Mouse (Mus musculus) G1E (cell line): Measurements from ENCODE around the gene Dido1. TPM values are rescaled to one million over a fixed set of nuclear protein-coding genes. Genes with fewer than 3 reads are reported as not detected.

Experiments
- ATAC-seq: 2 replicates; pipeline ENCODE4 v1.8.0; 2016; ENCODE audit warnings: mild to moderate bottlenecking; ENCODE audit not compliant: insufficient number of reproducible peaks, poor library complexity, low FRiP score, severe bottlenecking; ENCODE audit errors: extremely low read depth
- DNase-seq: peaks from one replicate; pipeline ENCODE4 v3.0.0; 2012; ENCODE audit warnings: low spot score
- H3K27me3 ChIP-seq: 2 replicates; pipeline ENCODE4 v1.6.1; 2012; ENCODE audit warnings: mild to moderate bottlenecking, low read length, inconsistent platforms; ENCODE audit not compliant: insufficient read depth
- H3K36me3 ChIP-seq: replicated peaks from 2 replicates; pipeline ENCODE3; 2012; ENCODE audit warnings: mild to moderate bottlenecking, inconsistent platforms
- H3K4me1 ChIP-seq: 2 replicates; pipeline ENCODE4 v1.6.1; 2012; ENCODE audit warnings: low read depth, low read length, inconsistent platforms, mixed read lengths; ENCODE audit not compliant: insufficient read depth
- H3K4me3 ChIP-seq: 2 replicates; pipeline ENCODE4 v1.5.1; 2012; ENCODE audit warnings: low read depth, mild to moderate bottlenecking, inconsistent platforms, low read length, moderate library complexity, mixed read lengths
- H3K9me3 ChIP-seq: replicated peaks from 2 replicates; pipeline ENCODE4 v1.6.1; 2012; ENCODE audit warnings: inconsistent platforms
- CTCF ChIP-seq: IDR thresholded peaks from 2 replicates; pipeline ENCODE4 v1.5.1; 2012; ENCODE audit warnings: low read depth, low read length, inconsistent platforms, mixed read lengths
- GATA1 ChIP-seq: IDR thresholded peaks from 2 replicates; pipeline ENCODE4 v1.6.1; 2012; ENCODE audit warnings: borderline replicate concordance, low read length, inconsistent platforms, mixed read lengths
- GATA2 ChIP-seq: IDR thresholded peaks from 2 replicates; pipeline ENCODE4 v1.6.1; 2012; ENCODE audit warnings: low read depth, low read length, inconsistent platforms, borderline replicate concordance
- POLR2AphosphoS5 ChIP-seq: IDR thresholded peaks from 2 replicates; pipeline ENCODE4 v1.6.1; 2012; ENCODE audit warnings: low read depth, low read length, inconsistent platforms; ENCODE audit not compliant: insufficient replicate concordance
- TAL1 ChIP-seq: conservative IDR thresholded peaks from 2 replicates; pipeline ENCODE4 v1.6.1; 2012; ENCODE audit warnings: low read depth, low read length, inconsistent platforms, mixed read lengths
- polyA plus RNA-seq: library from polyadenylated mRNA; stranded (reverse); fragments of >175 nt; gene quantifications from 2 replicates; pipeline ENCODE4 v1.2.3, GENCODE M21; 2012
- total RNA-seq, 2 experiments: library from RNA; stranded (forward) in 1 of 2; stranded (reverse) in 1 of 2; fragments of 200-1000 nt in 1 of 2; fragments of >200 nt in 1 of 2; fragmentation: Nextera tagmentation in 1 of 2; gene quantifications; 2 replicates each; pipeline ENCODE4 v1.2.3; 2014 to 2017

The Dido1 gene
- total and polyA plus RNA-seq, 3 experiments, result 21.4 to 62.3 (median 57.3) TPM

DNA sequence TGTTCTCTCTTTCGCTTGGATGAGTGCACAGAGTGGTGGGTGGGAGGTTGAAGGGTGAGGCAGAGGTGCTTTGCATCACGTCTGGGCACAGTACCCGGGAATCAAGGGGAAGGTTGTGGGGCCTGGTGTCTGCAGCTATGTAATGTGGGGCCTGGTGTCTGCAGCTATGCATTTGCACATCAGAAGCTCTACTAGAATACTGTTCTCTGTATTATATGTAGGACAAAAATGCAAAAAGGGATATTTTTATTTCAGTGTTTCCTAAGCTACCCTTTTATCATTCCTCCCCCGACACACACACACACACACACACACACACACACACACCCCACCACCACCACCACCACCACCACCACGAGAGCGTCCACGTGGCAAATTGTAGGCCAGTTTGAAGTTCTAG is 25.4 kb upstream of the Dido1 start:
- ATAC-seq (no peak), DNase-seq (no peak)
- peaks cover 74% of the 10 kb centered on the region for H3K27me3 ChIP-seq
- no peaks in the 10 kb centered on the region for H3K9me3 ChIP-seq
- peaks cover 8% of the 10 kb centered on the region for H3K4me1 ChIP-seq
- TF ChIP-seq GATA2, result no peak
- no peak for TF ChIP-seq POLR2AphosphoS5
- no peak for TF ChIP-seq CTCF
- TF ChIP-seq GATA1, result no peak
- no peak for TF ChIP-seq TAL1
- H3K36me3 ChIP-seq, result no peaks in the 10 kb centered on the region
- no peak overlapping the region for H3K4me3 ChIP-seq

DNA sequence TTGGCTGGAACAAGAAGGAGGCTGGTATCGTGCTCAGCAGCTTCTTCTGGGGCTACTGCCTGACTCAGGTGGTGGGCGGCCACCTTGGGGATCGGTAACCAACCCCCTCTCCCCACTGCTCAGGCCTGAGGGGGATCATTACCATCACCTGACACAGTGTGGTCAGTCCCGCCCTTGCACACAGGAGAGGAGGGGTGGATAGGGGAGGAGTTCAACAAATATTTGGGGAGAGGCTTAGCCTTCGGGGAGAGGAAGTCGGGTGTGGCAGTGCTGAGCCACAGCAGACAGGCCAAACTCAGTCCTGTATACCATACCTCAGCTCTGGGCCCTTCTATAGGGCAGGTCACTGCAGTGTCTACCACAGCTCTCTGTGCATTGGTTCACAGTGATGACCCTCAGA is 22.2 kb upstream of the Dido1 start:
- DNase-seq, result no peak
- H3K36me3 ChIP-seq, result no peaks in the 10 kb centered on the region

DNA sequence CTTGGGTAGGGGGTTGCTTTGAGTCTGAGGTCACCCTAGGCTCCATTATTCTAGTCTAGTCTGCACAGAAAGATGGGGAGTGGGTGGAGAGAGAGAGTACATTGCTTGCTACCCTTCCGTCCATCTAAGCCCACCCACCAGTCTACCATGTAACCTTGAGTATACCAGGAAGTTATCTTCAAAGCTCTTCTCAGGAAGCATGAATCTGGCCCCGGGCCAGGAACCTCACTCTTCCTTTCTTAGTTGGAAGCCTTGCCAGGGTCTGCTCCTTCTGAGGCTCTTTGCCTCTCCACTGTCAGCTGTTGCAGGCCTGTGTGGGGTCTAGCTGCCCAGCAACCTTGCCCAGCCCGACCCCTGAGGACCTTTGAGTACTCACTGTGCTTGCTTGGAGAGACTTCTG is 21.2 kb upstream of the Dido1 start:
- Histone ChIP-seq H3K36me3 (no peaks in the 10 kb centered on the region), H3K4me1 (peaks cover 26% of the 10 kb centered on the region), H3K27me3 (peaks cover 66% of the 10 kb centered on the region), H3K9me3 (no peaks in the 10 kb centered on the region), H3K4me3 (no peak overlapping the region)
- TF ChIP-seq GATA2 (no peak), CTCF (no peak), POLR2AphosphoS5 (no peak), GATA1 (no peak), TAL1 (no peak)
- ATAC-seq (no peak), DNase-seq (no peak)

More for the DNA sequence above, 22.2 kb upstream of the Dido1 start:
- H3K9me3 ChIP-seq, result no peaks in the 10 kb centered on the region
- peaks cover 21% of the 10 kb centered on the region for H3K4me1 ChIP-seq
- TF ChIP-seq TAL1, result no peak
- no peak for TF ChIP-seq GATA1
- TF ChIP-seq POLR2AphosphoS5, result no peak
- no peak for TF ChIP-seq GATA2
- TF ChIP-seq CTCF, result no peak
- ATAC-seq, result no peak; the same call in 1 of the 2 replicates
- H3K4me3 ChIP-seq, result no peak overlapping the region
- H3K27me3 ChIP-seq, result peaks cover 71% of the 10 kb centered on the region

DNA sequence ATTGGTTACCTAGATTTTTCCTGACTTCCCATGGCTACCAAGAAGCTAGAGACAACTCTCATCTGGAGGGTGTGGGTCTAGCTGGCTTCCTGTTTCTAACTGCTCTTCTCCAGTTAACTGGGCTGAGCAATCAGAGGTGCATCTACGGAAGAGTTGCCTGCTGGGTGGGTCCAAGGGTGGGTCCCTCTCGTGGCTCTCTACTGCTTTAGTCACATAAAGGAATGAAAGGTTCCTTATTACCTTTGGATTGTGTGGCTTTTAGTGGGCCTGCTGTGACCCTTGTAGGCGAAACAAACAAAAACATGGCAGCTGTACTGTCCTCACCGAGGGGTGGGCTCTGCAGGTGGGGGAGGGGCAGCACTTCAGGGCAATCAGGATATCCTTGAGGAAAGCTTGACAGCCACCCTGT is 17.8 kb upstream of the Dido1 start:
- H3K27me3 ChIP-seq, result peaks cover 41% of the 10 kb centered on the region
- no peaks in the 10 kb centered on the region for H3K9me3 ChIP-seq
- ATAC-seq, result no peak
- H3K4me3 ChIP-seq, result no peak overlapping the region
- TF ChIP-seq GATA2 (no peak), POLR2AphosphoS5 (no peak), GATA1 (no peak), TAL1 (no peak), CTCF (no peak)
- H3K4me1 ChIP-seq, result peaks cover 55% of the 10 kb centered on the region
- peaks cover 31% of the 10 kb centered on the region for H3K36me3 ChIP-seq
- no peak for DNase-seq

DNA sequence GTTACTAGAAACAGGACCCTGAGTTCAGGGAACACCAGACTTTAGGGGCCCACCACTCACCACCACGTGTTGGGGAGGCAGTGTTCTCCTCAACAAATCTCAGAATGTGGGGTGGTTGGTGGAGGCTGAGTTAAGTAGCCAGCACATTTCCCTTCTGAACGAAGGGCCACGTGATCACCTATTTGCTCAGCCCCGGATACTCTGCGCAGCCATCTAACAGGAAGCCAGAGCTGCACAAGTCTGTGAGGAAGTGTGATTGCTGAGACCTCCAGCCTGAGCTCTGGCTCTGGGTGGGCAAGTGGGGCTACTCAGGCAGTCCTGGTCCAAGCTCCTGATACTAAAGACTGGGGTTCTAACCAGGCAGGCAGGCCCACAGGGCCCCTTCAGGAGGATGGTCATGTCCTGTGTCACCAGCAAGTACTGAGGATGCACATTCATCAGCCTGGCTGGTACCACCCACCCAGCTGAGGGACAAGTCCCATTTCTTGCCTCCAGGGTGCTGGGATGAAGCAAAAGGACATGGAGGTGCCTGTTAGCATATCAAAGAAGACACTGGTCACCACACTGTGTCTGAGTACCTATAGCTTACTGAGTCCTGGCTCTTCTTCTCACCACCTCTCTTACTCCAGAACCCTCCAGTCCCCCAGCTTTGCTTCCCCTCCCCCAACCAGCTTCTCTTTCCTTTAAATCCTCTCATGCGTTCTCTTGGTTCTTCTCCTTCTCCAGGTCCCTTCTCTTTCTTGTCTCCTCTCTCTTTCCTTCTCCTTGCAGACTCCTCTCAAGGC is 17.1 kb upstream of the Dido1 start:
- DNase-seq (no peak), ATAC-seq (no peak)
- Histone ChIP-seq H3K9me3 (no peaks in the 10 kb centered on the region), H3K27me3 (peaks cover 34% of the 10 kb centered on the region), H3K4me1 (peaks cover 50% of the 10 kb centered on the region), H3K4me3 (no peak overlapping the region), H3K36me3 (peaks cover 39% of the 10 kb centered on the region)
- TF ChIP-seq GATA1, result no peak
- no peak for TF ChIP-seq POLR2AphosphoS5
- no peak for TF ChIP-seq TAL1
- TF ChIP-seq GATA2, result no peak
- TF ChIP-seq CTCF, result no peak

DNA sequence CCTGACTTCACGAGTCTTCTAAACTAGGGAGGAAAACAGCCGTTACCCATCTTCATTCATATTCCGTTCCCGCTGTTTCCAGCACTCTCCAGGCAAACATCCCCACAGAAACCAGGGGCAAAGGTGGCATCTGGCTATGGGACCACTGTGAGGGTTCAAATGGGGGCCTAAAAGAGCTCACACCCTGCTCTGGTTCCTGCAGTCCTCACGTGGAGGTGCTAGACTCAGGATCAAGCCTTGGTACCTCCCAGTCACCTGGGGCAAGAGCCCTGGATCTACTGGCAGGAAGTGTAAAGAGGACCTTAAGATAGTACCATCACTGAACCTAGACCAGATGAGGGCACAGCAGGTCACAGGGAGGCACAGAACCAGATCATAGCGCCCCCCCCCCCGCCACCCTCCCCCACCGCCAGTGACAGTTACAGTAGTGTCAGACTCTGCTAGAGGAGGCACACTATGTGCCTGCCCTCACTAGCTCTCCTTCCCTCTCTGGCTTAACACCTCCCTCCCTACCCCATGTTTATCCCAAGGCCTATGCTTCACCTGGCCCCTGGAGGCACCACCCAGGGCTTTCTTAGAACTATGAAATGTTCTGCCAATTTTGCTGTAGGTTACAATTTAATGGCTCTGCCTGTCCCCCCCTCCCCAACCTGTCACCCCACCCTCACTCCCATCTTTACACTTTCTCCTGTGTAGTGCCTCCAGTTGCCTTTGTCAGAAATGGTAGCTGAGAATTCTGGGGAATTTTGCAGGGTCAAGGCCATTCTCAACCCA is 16.2 kb upstream of the Dido1 start:
- Histone ChIP-seq H3K36me3 (peaks cover 47% of the 10 kb centered on the region), H3K9me3 (no peaks in the 10 kb centered on the region), H3K4me1 (peaks cover 51% of the 10 kb centered on the region), H3K4me3 (no peak overlapping the region), H3K27me3 (peaks cover 25% of the 10 kb centered on the region)
- no peak for ATAC-seq
- no peak for DNase-seq
- TF ChIP-seq CTCF (no peak), TAL1 (no peak), GATA1 (no peak), POLR2AphosphoS5 (no peak), GATA2 (no peak)
